Mouse (Mus musculus): ENCODE data around the gene Ezh1.
A peak's percentile ranks its signal among the peaks of the same experiment; 100 is the strongest.

The Ezh1 gene

GRCm38 (mm10) chr11:101245855-101246701 lies 19.8 kb upstream of the Ezh1 start, which contains the start of gene Ramp2:
Gene Ramp2 (plus strand): TSS chr11:101246028.
- no peak for DNase-seq

GRCm38 (mm10) chr11:101245071-101245470 lies 18.8 kb upstream of the Ezh1 start:
- no peak for DNase-seq

GRCm38 (mm10) chr11:101238071-101238647 lies 11.9 kb upstream of the Ezh1 start:
- DNase-seq = no peak

GRCm38 (mm10) chr11:101236782-101237181 lies 10.5 kb upstream of the Ezh1 start:
- DNase-seq = no peak

GRCm38 (mm10) chr11:101235429-101235828 lies 9.2 kb upstream of the Ezh1 start:
- DNase-seq = no peak

- no peak for DNase-seq
These were observed 7.9 kb upstream of the Ezh1 start for GRCm38 (mm10) chr11:101234124-101234523.

- no peak for DNase-seq
These were observed 7.0 kb upstream of the Ezh1 start for GRCm38 (mm10) chr11:101233240-101233639.

- no peak for DNase-seq
These were observed 6.0 kb upstream of the Ezh1 start for GRCm38 (mm10) chr11:101232010-101232839.

- DNase-seq = no peak
These were observed 5.0 kb upstream of the Ezh1 start for GRCm38 (mm10) chr11:101230991-101231871.

- no peak for DNase-seq
These were observed 4.3 kb upstream of the Ezh1 start for GRCm38 (mm10) chr11:101230526-101230925.

GRCm38 (mm10) chr11:101230061-101230511 lies 3.8 kb upstream of the Ezh1 start:
- DNase-seq = no peak

GRCm38 (mm10) chr11:101229361-101229900 lies 3.2 kb upstream of the Ezh1 start:
- DNase-seq = no peak

GRCm38 (mm10) chr11:101225331-101226064 lies 765 bp downstream of the Ezh1 start:
- DNase-seq = no peak

- no peak for DNase-seq
These were observed 1.9 kb downstream of the Ezh1 start for GRCm38 (mm10) chr11:101224337-101224736.

GRCm38 (mm10) chr11:101221306-101221986 lies 4.8 kb downstream of the Ezh1 start:
- DNase-seq = no peak

GRCm38 (mm10) chr11:101220853-101221252 lies 5.4 kb downstream of the Ezh1 start:
- DNase-seq = no peak

- DNase-seq = no peak
These were observed 7.7 kb downstream of the Ezh1 start for GRCm38 (mm10) chr11:101218436-101219055.

- no peak for DNase-seq
These were observed 9.3 kb downstream of the Ezh1 start for GRCm38 (mm10) chr11:101216936-101217335.

GRCm38 (mm10) chr11:101211970-101212369 lies 14.3 kb downstream of the Ezh1 start:
- no peak for DNase-seq

GRCm38 (mm10) chr11:101200986-101201385 lies 25.3 kb downstream of the Ezh1 start:
- DNase-seq = peak; percentile 69

Measured in cerebellum, adult 11 months (tissue).